Mouse (Mus musculus): ENCODE data around the gene Pcsk4. TPM values are rescaled to one million over a fixed set of nuclear protein-coding genes. Genes with fewer than 3 reads are reported as not detected.
A peak's percentile ranks its signal among the peaks of the same experiment; 100 is the strongest.

The Pcsk4 gene
- polyA plus RNA-seq, 1 experiment from 2014 or later: 1.3 TPM

- 81% methylated on average over 12 of the region's 12 CpGs for WGBS
- H3K27ac ChIP-seq: no peak overlapping the region
- no peak overlapping the region for H3K4me3 ChIP-seq
Measured at GRCm38 (mm10) chr10:80336263-80336662, 7.0 kb upstream of the Pcsk4 start.

DNA sequence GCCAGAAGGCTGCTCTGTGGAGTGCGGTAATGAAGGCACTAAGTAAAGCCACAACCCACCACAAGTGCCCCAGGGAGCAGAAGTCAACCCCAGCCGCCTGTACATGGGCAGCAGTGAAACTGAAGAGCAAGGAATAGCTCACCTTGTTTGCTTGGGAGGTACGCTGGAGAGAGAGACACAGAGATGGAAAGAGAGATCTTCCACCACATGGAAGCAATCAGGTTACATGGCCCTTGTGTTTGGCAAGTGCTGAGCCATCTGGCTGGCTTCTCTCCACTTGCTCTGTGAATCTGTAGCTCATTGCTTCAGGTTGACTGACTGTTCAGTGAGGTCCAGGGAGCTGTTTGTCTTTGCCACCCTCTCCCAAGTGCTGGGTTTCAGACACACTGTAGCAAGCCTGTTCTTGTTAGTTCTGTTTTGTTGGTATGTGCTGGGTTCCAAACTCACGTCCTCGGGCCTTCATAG, 3.3 kb upstream of the Pcsk4 start:
- Histone ChIP-seq H3K27me3 (peaks cover 45% of the 10 kb centered on the region), H3K27ac (no peak overlapping the region), H3K9ac (no peak overlapping the region), H3K36me3 (no peaks in the 10 kb centered on the region), H3K4me1 (replicated peaks) (peaks cover 21% of the 10 kb centered on the region), H3K4me2 (no peak overlapping the region), H3K9me3 (replicated peaks) (no peaks in the 10 kb centered on the region), H3K4me3 (no peak overlapping the region)
- WGBS: 82% methylated on average over 5 of the region's 5 CpGs
- no peak for ATAC-seq (replicated peaks; ENCODE audit: insufficient number of reproducible peaks, insufficient read depth, low FRiP score, low read depth)

More at GRCm38 (mm10) chr10:80336263-80336662, 7.0 kb upstream of the Pcsk4 start:
- no peak for ATAC-seq (replicated peaks; ENCODE audit: insufficient number of reproducible peaks, insufficient read depth, low FRiP score, low read depth)
- Histone ChIP-seq H3K9me3 (replicated peaks) (no peaks in the 10 kb centered on the region), H3K4me1 (replicated peaks) (0 out of 2 replicates have a peak, but pooled peaks cover 5% of the 10 kb centered on the region), H3K27me3 (peaks cover 48% of the 10 kb centered on the region), H3K9ac (no peak overlapping the region), H3K4me2 (no peak overlapping the region), H3K36me3 (no peaks in the 10 kb centered on the region)

GRCm38 (mm10) chr10:80331636-80332524, 2.6 kb upstream of the Pcsk4 start:
- no peak overlapping the region for H3K4me2 ChIP-seq
- peaks cover 21% of the 10 kb centered on the region for H3K4me1 ChIP-seq (replicated peaks)
- no peak overlapping the region for H3K4me3 ChIP-seq
- ATAC-seq (replicated peaks; ENCODE audit: insufficient number of reproducible peaks, insufficient read depth, low FRiP score, low read depth): no peak
- H3K36me3 ChIP-seq: no peaks in the 10 kb centered on the region
- 55% methylated on average over 10 of the region's 10 CpGs for WGBS
- H3K9me3 ChIP-seq (replicated peaks): no peaks in the 10 kb centered on the region
- H3K9ac ChIP-seq: no peak overlapping the region
- H3K27ac ChIP-seq: no peak overlapping the region
- peaks cover 46% of the 10 kb centered on the region for H3K27me3 ChIP-seq

DNA sequence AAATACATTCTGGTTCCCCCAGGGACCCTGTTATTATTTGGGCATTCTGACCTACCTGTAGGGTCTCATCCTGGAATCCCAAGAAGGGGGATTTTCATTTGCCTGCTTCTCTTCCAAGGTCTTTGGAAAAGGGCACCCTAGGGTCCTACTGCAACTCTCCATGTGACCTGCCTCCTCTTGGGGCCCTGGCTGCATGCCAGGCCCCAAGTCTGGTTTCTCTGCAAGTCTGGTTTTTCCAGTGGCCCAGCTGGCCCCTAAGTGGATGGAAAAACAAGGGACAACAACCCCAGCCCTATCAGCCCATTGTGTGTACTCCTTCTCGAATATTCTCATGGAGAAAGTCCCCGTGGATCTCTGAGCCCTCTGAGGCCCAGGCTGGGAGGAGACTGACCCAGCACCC, 1.6 kb upstream of the Pcsk4 start:
- WGBS: 51% methylated on average over 2 of the region's 2 CpGs
- Histone ChIP-seq H3K27me3 (peaks cover 50% of the 10 kb centered on the region), H3K36me3 (no peaks in the 10 kb centered on the region)

DNA sequence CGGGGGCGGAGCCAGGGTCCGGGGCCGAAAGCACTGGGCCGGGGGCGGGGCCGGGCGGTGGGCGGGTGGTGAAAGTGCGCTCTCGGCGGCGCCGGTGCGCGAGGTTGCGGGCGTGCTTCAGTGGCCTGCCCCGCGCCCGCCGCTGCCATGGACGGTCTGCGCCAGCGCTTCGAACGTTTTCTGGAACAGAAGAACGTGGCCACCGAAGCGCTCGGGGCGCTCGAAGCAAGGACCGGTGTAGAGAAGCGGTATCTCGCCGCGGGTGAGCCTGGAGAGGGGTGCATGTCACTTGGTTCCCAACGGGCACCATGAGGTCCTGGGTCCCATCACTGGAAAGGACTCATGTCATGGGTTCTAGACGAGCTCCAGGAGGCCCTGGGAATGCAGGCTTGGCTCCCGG, 786 bp upstream of the Pcsk4 start:
- H3K4me2 ChIP-seq: peak overlapping the region; percentile 95
- H3K27ac ChIP-seq: no peak overlapping the region
- no peak for ATAC-seq (replicated peaks; ENCODE audit: insufficient number of reproducible peaks, insufficient read depth, low FRiP score, low read depth)
- H3K27me3 ChIP-seq: peaks cover 52% of the 10 kb centered on the region
- H3K4me1 ChIP-seq (replicated peaks): peaks cover 21% of the 10 kb centered on the region
- H3K36me3 ChIP-seq: no peaks in the 10 kb centered on the region
- peak overlapping the region; percentile 50 for H3K9ac ChIP-seq
- H3K9me3 ChIP-seq (replicated peaks): no peaks in the 10 kb centered on the region
- 1% methylated on average over 31 of the region's 41 CpGs for WGBS
- H3K4me3 ChIP-seq: peak overlapping the region; percentile 55

More for the DNA sequence above, 1.6 kb upstream of the Pcsk4 start:
- Histone ChIP-seq H3K9me3 (replicated peaks) (no peaks in the 10 kb centered on the region), H3K4me2 (peak overlapping the region; percentile 95), H3K27ac (no peak overlapping the region), H3K4me1 (replicated peaks) (peaks cover 21% of the 10 kb centered on the region), H3K9ac (peak overlapping the region; percentile 50; the same call in 1 of the 2 replicates), H3K4me3 (peak overlapping the region; percentile 55; the same call in 1 of the 2 replicates)
- ATAC-seq (replicated peaks; ENCODE audit: insufficient number of reproducible peaks, insufficient read depth, low FRiP score, low read depth): no peak

- Histone ChIP-seq H3K4me3 (no peak overlapping the region), H3K27ac (no peak overlapping the region), H3K27me3 (peaks cover 19% of the 10 kb centered on the region; the same call in 1 of the 2 replicates), H3K4me2 (no peak overlapping the region), H3K4me1 (replicated peaks) (peaks cover 30% of the 10 kb centered on the region), H3K9ac (no peak overlapping the region), H3K36me3 (no peaks in the 10 kb centered on the region), H3K9me3 (replicated peaks) (no peaks in the 10 kb centered on the region)
- WGBS: 81% methylated on average over 21 of the region's 21 CpGs
- ATAC-seq (replicated peaks; ENCODE audit: insufficient number of reproducible peaks, insufficient read depth, low FRiP score, low read depth): no peak
Measured at GRCm38 (mm10) chr10:80325045-80325444, 4.3 kb downstream of the Pcsk4 start.

- no peaks in the 10 kb centered on the region for H3K9me3 ChIP-seq (replicated peaks)
- H3K9ac ChIP-seq: no peak overlapping the region; the same call in 1 of the 2 replicates
- 77% methylated on average over 17 of the region's 17 CpGs for WGBS
- no peak overlapping the region for H3K4me3 ChIP-seq
- H3K4me1 ChIP-seq (replicated peaks): peaks cover 28% of the 10 kb centered on the region
- peak overlapping the region; percentile 98 for H3K4me2 ChIP-seq
- H3K27me3 ChIP-seq: peaks cover 19% of the 10 kb centered on the region; the same call in 1 of the 2 replicates
- no peak overlapping the region for H3K27ac ChIP-seq
- no peak for ATAC-seq (replicated peaks; ENCODE audit: insufficient number of reproducible peaks, insufficient read depth, low FRiP score, low read depth)
- H3K36me3 ChIP-seq: no peaks in the 10 kb centered on the region
Measured at GRCm38 (mm10) chr10:80324120-80325037, 4.9 kb downstream of the Pcsk4 start.

DNA sequence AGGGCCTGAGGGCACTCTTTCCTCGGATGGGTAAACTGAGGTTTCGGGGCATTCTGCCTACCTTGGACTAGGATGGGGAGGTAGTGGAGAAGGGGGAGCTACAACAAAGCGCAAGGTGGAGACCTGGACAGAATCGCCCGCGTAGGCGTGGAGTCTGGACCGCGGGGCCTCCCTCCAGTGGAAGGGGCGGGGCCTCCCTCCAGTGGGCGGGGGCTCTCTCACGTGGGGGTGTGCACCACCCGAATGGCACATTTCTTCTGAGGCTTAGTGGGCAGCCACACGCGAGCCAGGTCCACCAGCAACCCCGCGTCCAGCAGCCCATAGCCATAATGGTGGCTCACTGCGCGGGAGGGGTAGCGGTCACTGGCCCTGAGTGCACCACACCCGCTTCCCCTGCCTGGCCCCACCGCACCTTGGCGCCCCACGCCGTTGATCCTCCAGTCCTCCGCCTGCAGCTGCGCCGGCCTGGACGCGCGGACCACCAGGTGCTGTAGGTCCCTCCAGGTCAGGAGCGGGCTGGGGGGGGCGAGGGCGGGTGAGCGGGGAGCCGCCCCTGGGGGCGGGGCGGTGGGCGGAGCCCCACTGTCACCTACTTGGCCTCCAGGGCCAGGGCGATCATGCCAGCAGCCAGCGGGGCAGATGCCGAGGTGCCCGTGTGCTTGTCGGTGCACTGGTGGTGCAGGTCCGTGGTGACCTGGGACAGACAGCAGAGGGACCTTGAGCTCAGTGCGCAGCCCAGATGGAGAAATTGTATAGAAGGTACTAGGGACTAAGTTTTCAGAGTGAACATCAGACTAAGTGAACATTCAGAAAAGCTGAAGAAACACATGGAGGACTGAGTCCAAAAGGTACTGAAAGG, 5.8 kb downstream of the Pcsk4 start:
- peaks cover 26% of the 10 kb centered on the region for H3K4me1 ChIP-seq (replicated peaks)
- no peak overlapping the region for H3K27ac ChIP-seq
- peak; percentile 48 for ATAC-seq (replicated peaks; ENCODE audit: insufficient number of reproducible peaks, insufficient read depth, low FRiP score, low read depth)
- H3K27me3 ChIP-seq: peaks cover 19% of the 10 kb centered on the region; the same call in 1 of the 2 replicates
- peak overlapping the region; percentile 98 for H3K4me2 ChIP-seq
- WGBS: 1% methylated on average over 46 of the region's 46 CpGs
- peak overlapping the region; percentile 64 for H3K4me3 ChIP-seq
- no peaks in the 10 kb centered on the region for H3K9me3 ChIP-seq (replicated peaks)
- peaks cover 3% of the 10 kb centered on the region; the same call in 1 of the 2 replicates for H3K36me3 ChIP-seq
- peak overlapping the region; percentile 62 for H3K9ac ChIP-seq

GRCm38 (mm10) chr10:80322811-80323211, 6.5 kb downstream of the Pcsk4 start:
- Histone ChIP-seq H3K4me2 (peak overlapping the region; percentile 98), H3K27me3 (peaks cover 20% of the 10 kb centered on the region), H3K4me1 (replicated peaks) (peaks cover 26% of the 10 kb centered on the region), H3K4me3 (peak overlapping the region; percentile 64), H3K36me3 (peaks cover 9% of the 10 kb centered on the region; the same call in 1 of the 2 replicates), H3K9ac (peak overlapping the region; percentile 62), H3K27ac (no peak overlapping the region), H3K9me3 (replicated peaks) (no peaks in the 10 kb centered on the region)
- 3% methylated on average over 28 of the region's 28 CpGs for WGBS
- peak; percentile 3; the same call in 1 of the 2 replicates for ATAC-seq (replicated peaks; ENCODE audit: insufficient number of reproducible peaks, insufficient read depth, low FRiP score, low read depth)
